Mouse (Mus musculus) brain, embryonic 14.5 days (tissue): ENCODE measurements around the gene Gdpd4.

Source experiments
- CTCF ChIP-seq: fragments of 200-500 bp; IDR thresholded peaks from 2 replicates; pipeline ENCODE4 v1.5.1; 2012; ENCODE audit warnings: inconsistent platforms, mild to moderate bottlenecking, moderate library complexity, borderline replicate concordance; ENCODE audit not compliant: insufficient read depth, insufficient read length; ENCODE audit errors: extremely low read depth
- POLR2A ChIP-seq: fragments of 200-500 bp; IDR thresholded peaks from 2 replicates; pipeline ENCODE4 v1.6.1; 2012; ENCODE audit warnings: mild to moderate bottlenecking, inconsistent platforms, borderline replicate concordance; ENCODE audit not compliant: poor library complexity, insufficient read depth, insufficient read length, severe bottlenecking; ENCODE audit errors: extremely low read depth

- TF ChIP-seq POLR2A (no peak), CTCF (no peak)
These were observed 162.6 kb downstream of the Gdpd4 start for GRCm38 (mm10) chr7:98082376-98082775.
